Mouse (Mus musculus) CH12.LX (cell line): ENCODE data around the gene Eya2. TPM values are rescaled to one million over a fixed set of nuclear protein-coding genes. Genes with fewer than 3 reads are reported as not detected.

ENCODE experiments used
- DNase-seq: peaks from one replicate; pipeline ENCODE4 v3.0.0-alpha.2; 2013; ENCODE audit errors: extremely low read depth
- H3K27ac ChIP-seq: 2 replicates; pipeline ENCODE4 v1.5.1; 2012; ENCODE audit warnings: low read depth, mild to moderate bottlenecking, control low read depth, moderate library complexity; ENCODE audit not compliant: insufficient read depth
- H3K27me3 ChIP-seq: replicated peaks from 2 replicates; pipeline ENCODE3; 2012; ENCODE audit warnings: inconsistent platforms
- H3K36me3 ChIP-seq, 2 experiments: replicated peaks in 1 of 2; 2 replicates each; pipeline versions ENCODE3 to v1.6.1; 2012; ENCODE audit warnings: inconsistent platforms in 1 of 2, low read length in 1 of 2, mild to moderate bottlenecking in 1 of 2, mixed read lengths in 1 of 2, moderate library complexity in 1 of 2; ENCODE audit not compliant: control insufficient read depth in 1 of 2, insufficient read depth in 1 of 2
- H3K4me1 ChIP-seq, 2 experiments: 2 replicates each; pipeline ENCODE4 v1.6.1; 2012; ENCODE audit warnings: inconsistent platforms in 1 of 2, moderate library complexity in 1 of 2; ENCODE audit not compliant: insufficient read depth in 2 of 2, control insufficient read depth in 1 of 2
- H3K4me2 ChIP-seq: 2 replicates; pipeline ENCODE4 v1.6.1; 2012; ENCODE audit warnings: low read depth, mild to moderate bottlenecking, control low read depth; ENCODE audit not compliant: poor library complexity, insufficient read depth, severe bottlenecking
- H3K4me3 ChIP-seq, 3 experiments: fragments of 150-350 bp in 1 of 3; sonication (generic) in 1 of 3; replicated peaks in 1 of 3; 2 replicates each; pipeline versions ENCODE3 to v1.5.1; 2011 to 2012; ENCODE audit warnings: low read depth in 2 of 3, low read length in 2 of 3, mild to moderate bottlenecking in 2 of 3, moderate library complexity in 2 of 3, control low read depth in 1 of 3, improper control_type of control experiment in 1 of 3, inconsistent platforms in 1 of 3, mixed read lengths in 1 of 3; ENCODE audit not compliant: poor library complexity in 1 of 3
- H3K79me2 ChIP-seq: replicated peaks from 2 replicates; pipeline ENCODE4 v1.6.1; 2012; ENCODE audit warnings: mild to moderate bottlenecking, moderate library complexity; ENCODE audit not compliant: control insufficient read depth, poor library complexity, insufficient read depth, severe bottlenecking; ENCODE audit errors: extremely low read depth
- H3K9ac ChIP-seq: 2 replicates; pipeline ENCODE4 v1.6.1; 2012; ENCODE audit warnings: low read depth, mild to moderate bottlenecking, control low read depth, moderate library complexity; ENCODE audit not compliant: insufficient read depth
- H3K9me3 ChIP-seq: replicated peaks from 2 replicates; pipeline ENCODE3; 2012; ENCODE audit warnings: low read length, inconsistent platforms, mixed read lengths
- BHLHE40 ChIP-seq: IDR thresholded peaks from 2 replicates; pipeline ENCODE4 v1.6.1; 2011; ENCODE audit warnings: mild to moderate bottlenecking, low read depth, low read length, improper control_type of control experiment
- CHD1 ChIP-seq: IDR thresholded peaks from 2 replicates; pipeline ENCODE4 v1.6.1; 2012; ENCODE audit warnings: low read depth, low read length, improper control_type of control experiment, inconsistent platforms
- CTCF ChIP-seq, 2 experiments: IDR thresholded peaks in 1 of 2; conservative IDR thresholded peaks in 1 of 2; 2 replicates each; pipeline ENCODE4 v1.5.1; 2011 to 2012; ENCODE audit warnings: low read depth in 2 of 2, low read length in 2 of 2, improper control_type of control experiment in 1 of 2, inconsistent platforms in 1 of 2, mild to moderate bottlenecking in 1 of 2, moderate library complexity in 1 of 2
- E2F4 ChIP-seq: IDR thresholded peaks from 2 replicates; pipeline ENCODE4 v1.6.1; 2011; ENCODE audit warnings: low read depth, low read length, improper control_type of control experiment; ENCODE audit not compliant: insufficient replicate concordance
- ETS1 ChIP-seq: conservative IDR thresholded peaks from 2 replicates; pipeline ENCODE4 v1.6.1; 2012; ENCODE audit warnings: low read depth, mild to moderate bottlenecking, inconsistent platforms, low read length, improper control_type of control experiment, moderate library complexity
- HCFC1 ChIP-seq: IDR thresholded peaks from 2 replicates; pipeline ENCODE4 v1.6.1; 2012; ENCODE audit warnings: low read depth, mild to moderate bottlenecking, inconsistent platforms, low read length, improper control_type of control experiment
- IRF4 ChIP-seq: IDR thresholded peaks from 2 replicates; pipeline ENCODE4 v1.6.1; 2014; ENCODE audit warnings: low read depth, mild to moderate bottlenecking, inconsistent platforms, low read length, improper control_type of control experiment
- JUND ChIP-seq: conservative IDR thresholded peaks from 2 replicates; pipeline ENCODE4 v1.6.1; 2011; ENCODE audit warnings: low read depth, low read length, improper control_type of control experiment
- KAT2A ChIP-seq: IDR thresholded peaks from 2 replicates; pipeline ENCODE4 v1.6.1; 2012; ENCODE audit warnings: low read length, improper control_type of control experiment, inconsistent platforms; ENCODE audit not compliant: insufficient replicate concordance
- MAFK ChIP-seq: IDR thresholded peaks from 2 replicates; pipeline ENCODE4 v1.6.1; 2011; ENCODE audit warnings: low read length, improper control_type of control experiment; ENCODE audit not compliant: insufficient replicate concordance
- MEF2A ChIP-seq: IDR thresholded peaks from 2 replicates; pipeline ENCODE4 v1.6.1; 2014; ENCODE audit warnings: low read depth, mild to moderate bottlenecking, inconsistent platforms, low read length, improper control_type of control experiment, borderline replicate concordance
- NELFE ChIP-seq: IDR thresholded peaks from 2 replicates; pipeline ENCODE4 v1.6.1; 2011; ENCODE audit warnings: low read depth, low read length, improper control_type of control experiment
- NRF1 ChIP-seq: IDR thresholded peaks from 2 replicates; pipeline ENCODE4 v1.6.1; 2014; ENCODE audit warnings: low read depth, mild to moderate bottlenecking, inconsistent platforms, low read length, improper control_type of control experiment, moderate library complexity
- PAX5 ChIP-seq: IDR thresholded peaks from 2 replicates; pipeline ENCODE4 v1.6.1; 2012; ENCODE audit warnings: low read length, inconsistent platforms, mixed read lengths
- POLR2AphosphoS2 ChIP-seq: IDR thresholded peaks from 2 replicates; pipeline ENCODE4 v1.6.1; 2011; ENCODE audit warnings: low read depth, low read length, improper control_type of control experiment
- RCOR1 ChIP-seq: conservative IDR thresholded peaks from 2 replicates; pipeline ENCODE4 v1.6.1; 2012; ENCODE audit warnings: low read depth, mild to moderate bottlenecking, inconsistent platforms, low read length, improper control_type of control experiment
- SIN3A ChIP-seq: IDR thresholded peaks from 2 replicates; pipeline ENCODE4 v1.6.1; 2012; ENCODE audit warnings: low read length, improper control_type of control experiment, inconsistent platforms
- TBP ChIP-seq: conservative IDR thresholded peaks from 2 replicates; pipeline ENCODE4 v1.6.1; 2011; ENCODE audit warnings: low read depth, low read length, improper control_type of control experiment
- UBTF ChIP-seq: IDR thresholded peaks from 2 replicates; pipeline ENCODE4 v1.6.1; 2012; ENCODE audit warnings: low read depth, mild to moderate bottlenecking, inconsistent platforms, low read length, improper control_type of control experiment, moderate library complexity
- ZC3H11A ChIP-seq: IDR thresholded peaks from 2 replicates; pipeline ENCODE4 v1.6.1; 2012; ENCODE audit warnings: low read depth, mild to moderate bottlenecking, inconsistent platforms, low read length, improper control_type of control experiment
- ZMIZ1 ChIP-seq: IDR thresholded peaks from 2 replicates; pipeline ENCODE4 v1.6.1; 2012; ENCODE audit warnings: low read depth, mild to moderate bottlenecking, inconsistent platforms, low read length, improper control_type of control experiment
- dilution Hi-C: fragments of 300-500 bp; cut with MboI; formaldehyde crosslinking; loops from 2 replicates; pipeline ENCODE4 v1.14.3; 2020; ENCODE audit warnings: low sequenced_read_pairs; ENCODE audit not compliant: extremely low pct_unique_long_range_greater_than_20kb, extremely low pct_ligation_motif_present
- in situ Hi-C: fragments of 300-500 bp; cut with MboI; formaldehyde crosslinking; loops from 3 replicates; pipeline ENCODE4 v1.14.3; 2019; ENCODE audit warnings: low sequenced_read_pairs, low pct_ligation_motif_present, low pct_unique_long_range_greater_than_20kb, mixed read lengths
- polyA plus RNA-seq: library from polyadenylated mRNA; unstranded; fragments of >175 nt; gene quantifications from 2 replicates; pipeline ENCODE4 v1.2.1, GENCODE M21; 2012; ENCODE audit warnings: low read depth; ENCODE audit not compliant: insufficient read length
- total RNA-seq, 2 experiments: library from RNA; depleted of rRNA; stranded (reverse); fragments of 300-350 nt in 1 of 2; fragments of >200 nt in 1 of 2; gene quantifications; 2 replicates each; pipeline ENCODE4 v1.2.3; 2012 to 2014

Eya2 gene
- total and polyA plus RNA-seq, 3 experiments, result not detected

GRCm38 (mm10) chr2:165559506-165560235 is 35.2 kb upstream of the Eya2 start:
- in situ Hi-C loops (no loop called here), dilution Hi-C loops (no loop called here)
- no peak for DNase-seq

GRCm38 (mm10) chr2:165561861-165562260 is 33.0 kb upstream of the Eya2 start:
- Histone ChIP-seq H3K4me1 (no peaks in the 10 kb centered on the region), H3K4me3 (no peak overlapping the region), H3K27me3 (peaks cover 84% of the 10 kb centered on the region), H3K79me2 (no peaks in the 10 kb centered on the region), H3K9me3 (peaks cover 2% of the 10 kb centered on the region), H3K4me2 (no peak overlapping the region), H3K36me3 (no peaks in the 10 kb centered on the region)
- in situ Hi-C loops (no loop called here), dilution Hi-C loops (no loop called here)
- no peak for DNase-seq
- TF ChIP-seq ETS1 (no peak), RCOR1 (no peak), JUND (no peak), ZC3H11A (no peak), SIN3A (no peak), POLR2AphosphoS2 (no peak), HCFC1 (no peak), MEF2A (no peak), E2F4 (no peak), UBTF (no peak), CHD1 (no peak), CTCF (conservative IDR thresholded peaks at IDR 0.05 in 1 of 2, IDR thresholded peaks at IDR 0.05 in 1 of 2; ENCODE audit: low read depth in 2 of 2, low read length in 2 of 2) (no peak), IRF4 (no peak), PAX5 (no peak), TBP (no peak), NELFE (no peak)
- TF ChIP-seq, all 38 proteins: peak for 0
- Histone ChIP-seq H3K9ac (no peak overlapping the region), H3K27ac (no peak overlapping the region)

More at GRCm38 (mm10) chr2:165559506-165560235, 35.2 kb upstream of the Eya2 start:
- TF ChIP-seq JUND (no peak), CTCF (conservative IDR thresholded peaks at IDR 0.05 in 1 of 2, IDR thresholded peaks at IDR 0.05 in 1 of 2; ENCODE audit: low read depth in 2 of 2, low read length in 2 of 2) (no peak), SIN3A (no peak), RCOR1 (no peak), NRF1 (no peak), BHLHE40 (no peak), ZMIZ1 (no peak), MAFK (no peak), KAT2A (no peak)
- Histone ChIP-seq H3K27ac (no peak overlapping the region), H3K4me2 (no peak overlapping the region), H3K9ac (no peak overlapping the region), H3K79me2 (no peaks in the 10 kb centered on the region), H3K4me3 (no peak overlapping the region), H3K36me3 (no peaks in the 10 kb centered on the region), H3K9me3 (no peaks in the 10 kb centered on the region), H3K4me1 (no peaks in the 10 kb centered on the region), H3K27me3 (peaks cover 85% of the 10 kb centered on the region)
